Mouse (Mus musculus): ENCODE measurements around the gene Ifitm6. TPM values are rescaled to one million over a fixed set of nuclear protein-coding genes. Genes with fewer than 3 reads are reported as not detected.

The Ifitm6 gene
- polyA plus RNA-seq (2017; shearing (Covaris generic)): not detected

GRCm38 (mm10) chr7:141017824-141018223 is at the start of gene Ifitm6:
Ifitm6 (minus strand) TSS chr7:141017924.

GRCm38 (mm10) chr7:141060426-141061242 is 42.9 kb upstream of the Ifitm6 start, which contains the start of gene B4galnt4:
B4galnt4 (plus strand) TSS chr7:141061104.

DNA sequence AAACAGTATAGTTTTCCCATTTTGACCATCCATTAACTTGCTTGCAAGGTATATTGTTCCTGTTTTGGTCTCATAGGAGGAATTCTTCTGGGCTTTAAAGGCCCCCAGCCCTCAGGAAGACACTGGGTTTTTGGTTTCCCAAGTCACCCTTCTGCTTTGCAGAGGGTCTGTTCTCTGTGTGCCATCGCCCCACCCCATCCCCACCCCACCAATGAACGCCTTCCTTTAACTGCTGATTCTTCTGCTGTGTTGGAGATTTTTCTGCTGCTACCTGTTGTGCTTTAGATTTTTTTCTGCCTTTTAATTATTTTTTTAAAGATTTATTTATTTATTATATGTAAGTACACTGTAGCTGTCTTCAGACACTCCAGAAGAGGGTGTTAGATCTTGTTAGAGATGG is 11.1 kb upstream of the Ifitm6 start, which contains the start of gene Gm17387:
TSS of gene Gm17387 (plus strand) at position 301 of the 400 bp plus-strand sequence.

GRCm38 (mm10) chr7:141010593-141010992 is 7.1 kb downstream of the Ifitm6 start, which contains the start of gene Ifitm3:
Ifitm3 (minus strand) TSS chr7:141010770.

DNA sequence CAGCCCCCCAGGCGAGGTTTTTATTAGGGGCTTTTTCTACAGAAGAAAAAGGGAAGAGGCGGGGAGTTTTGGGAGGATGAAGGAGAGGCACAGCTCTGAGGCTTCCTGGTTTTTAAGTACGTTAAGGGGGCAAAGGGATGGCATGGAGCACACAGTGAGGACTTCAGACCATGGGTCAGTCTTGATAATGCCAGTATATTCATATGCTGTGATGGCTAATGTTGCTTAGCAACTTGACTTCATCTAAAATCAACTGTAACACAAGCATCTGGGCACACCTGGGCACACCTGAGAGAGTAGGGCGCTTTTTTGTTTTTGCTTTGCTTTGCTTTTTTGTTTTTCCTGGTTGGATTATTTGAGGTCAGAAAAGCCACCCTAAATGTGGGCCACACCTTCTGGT is 50.8 kb downstream of the Ifitm6 start, which contains the start of gene Ifitm1:
TSS of gene Ifitm1 (plus strand) at position 301 of the 400 bp plus-strand sequence.

Other genes with a start within 250 kb of the Ifitm6 start
- under 1 TPM in 1 of 2 experiments, not detected in 1; 0.18 TPM for gene Syce1, start 230.1 kb downstream of the Ifitm6 start, polyA plus RNA-seq (2017; shearing (Covaris generic))
- 1 to 10 TPM in 1 of 2 experiments, under 1 TPM in 1; 0.46 to 1.9 TPM for gene Zfp941, start 195.7 kb downstream of the Ifitm6 start, polyA plus RNA-seq (2017; shearing (Covaris generic))
- gene Urah, start 182.9 kb downstream of the Ifitm6 start, polyA plus RNA-seq (2017; shearing (Covaris generic)): under 1 TPM in 1 of 2 experiments, not detected in 1; 0.58 TPM
- gene Scgb1c1, start 172.4 kb downstream of the Ifitm6 start, polyA plus RNA-seq (2017; shearing (Covaris generic)): not detected
- under 1 TPM in 1 of 2 experiments, not detected in 1; 0.28 TPM for gene Odf3, start 170.1 kb downstream of the Ifitm6 start, polyA plus RNA-seq (2017; shearing (Covaris generic))
- under 1 TPM in 1 of 2 experiments, not detected in 1; 0.54 TPM for gene Gm45785, start 161.6 kb downstream of the Ifitm6 start, polyA plus RNA-seq (2017; shearing (Covaris generic))
- 100 to 1,000 TPM; 114 to 152 TPM for gene Ric8a, start 161.0 kb downstream of the Ifitm6 start, polyA plus RNA-seq (2017; shearing (Covaris generic))
- 10 to 100 TPM; 41.3 to 51.5 TPM for gene Bet1l, start 160.3 kb downstream of the Ifitm6 start, polyA plus RNA-seq (2017; shearing (Covaris generic))
- gene Psmd13, start 136.0 kb downstream of the Ifitm6 start, polyA plus RNA-seq (2017; shearing (Covaris generic)): 100 to 1,000 TPM; 186 to 193 TPM
- gene Sirt3, start 135.6 kb downstream of the Ifitm6 start, polyA plus RNA-seq (2017; shearing (Covaris generic)): 10 to 100 TPM in 1 of 2 experiments, 1 to 10 TPM in 1; 8.7 to 11.6 TPM
- not detected for gene Cox8b, start 117.5 kb downstream of the Ifitm6 start, polyA plus RNA-seq (2017; shearing (Covaris generic))
- under 1 TPM in 1 of 2 experiments, not detected in 1; 0.05 TPM for gene Nlrp6, start 97.0 kb downstream of the Ifitm6 start, polyA plus RNA-seq (2017; shearing (Covaris generic))
- 10 to 100 TPM; 24.8 to 37.5 TPM for gene Pgghg, start 76.5 kb downstream of the Ifitm6 start, polyA plus RNA-seq (2017; shearing (Covaris generic))
- 1 to 10 TPM in 1 of 2 experiments, under 1 TPM in 1; 0.35 to 1.1 TPM for gene Ifitm5, start 67.6 kb downstream of the Ifitm6 start, polyA plus RNA-seq (2017; shearing (Covaris generic))
- not detected for gene Gm45717, start 62.0 kb downstream of the Ifitm6 start, polyA plus RNA-seq (2017; shearing (Covaris generic))
- 10 to 100 TPM; 37.1 to 96.5 TPM for gene Ifitm2, start 61.9 kb downstream of the Ifitm6 start, polyA plus RNA-seq (2017; shearing (Covaris generic))
- gene Ifitm1, start 50.7 kb downstream of the Ifitm6 start, polyA plus RNA-seq (2017; shearing (Covaris generic)): 1 to 10 TPM in 1 of 2 experiments, not detected in 1; 1.9 TPM
- gene Ifitm3, start 7.2 kb downstream of the Ifitm6 start, polyA plus RNA-seq (2017; shearing (Covaris generic)): 1 to 10 TPM; 3.5 to 8.8 TPM
- gene Gm17387, start 11.2 kb upstream of the Ifitm6 start, polyA plus RNA-seq (2017; shearing (Covaris generic)): not detected
- gene B4galnt4, start 43.2 kb upstream of the Ifitm6 start, polyA plus RNA-seq (2017; shearing (Covaris generic)): 10 to 100 TPM; 18.8 to 19.5 TPM
- 100 to 1,000 TPM; 253 to 350 TPM for gene Pkp3, start 60.3 kb upstream of the Ifitm6 start, polyA plus RNA-seq (2017; shearing (Covaris generic))
- 100 to 1,000 TPM; 207 to 212 TPM for gene Sigirr, start 82.6 kb upstream of the Ifitm6 start, polyA plus RNA-seq (2017; shearing (Covaris generic))
- gene Ano9, start 99.9 kb upstream of the Ifitm6 start, polyA plus RNA-seq (2017; shearing (Covaris generic)): under 1 TPM; 0.48 to 0.54 TPM
- 10 to 100 TPM; 19.1 to 23.2 TPM for gene Ptdss2, start 104.5 kb upstream of the Ifitm6 start, polyA plus RNA-seq (2017; shearing (Covaris generic))
- gene Rnh1, start 154.9 kb upstream of the Ifitm6 start, polyA plus RNA-seq (2017; shearing (Covaris generic)): 100 to 1,000 TPM; 110 to 149 TPM
- gene Hras, start 176.1 kb upstream of the Ifitm6 start, polyA plus RNA-seq (2017; shearing (Covaris generic)): 10 to 100 TPM; 45.4 to 45.7 TPM
- gene Lrrc56, start 176.2 kb upstream of the Ifitm6 start, polyA plus RNA-seq (2017; shearing (Covaris generic)): 1 to 10 TPM; 2.7 to 6.2 TPM
- gene Lmntd2, start 196.2 kb upstream of the Ifitm6 start, polyA plus RNA-seq (2017; shearing (Covaris generic)): 10 to 100 TPM; 13.5 to 14.3 TPM
- 10 to 100 TPM; 18.6 to 27.3 TPM for gene Rassf7, start 197.9 kb upstream of the Ifitm6 start, polyA plus RNA-seq (2017; shearing (Covaris generic))
- 10 to 100 TPM; 88.2 to 93.2 TPM for gene Phrf1, start 210.9 kb upstream of the Ifitm6 start, polyA plus RNA-seq (2017; shearing (Covaris generic))
- gene Irf7, start 248.6 kb upstream of the Ifitm6 start, polyA plus RNA-seq (2017; shearing (Covaris generic)): 100 to 1,000 TPM in 1 of 2 experiments, 10 to 100 TPM in 1; 89.0 to 155 TPM